In genomic region chrX:7610035-7610434, GRCm38 (mm10) we compare ENCODE assay signal across 8 mouse cellular contexts. TPM values are rescaled to one million over a fixed set of nuclear protein-coding genes. Genes with fewer than 3 reads are reported as not detected.
A peak's percentile ranks its signal among the peaks of the same experiment; 100 is the strongest.
DNase-seq lines count a peak whose midpoint lies in the region; ATAC-seq and TF ChIP-seq lines count a peak whose summit lies in the region.

No protein-coding gene starts in this region.

- H3K27ac ChIP-seq in heart, embryonic 13.5 days (replicated peaks): no peak overlapping the region
- H3K27ac ChIP-seq in ES-Bruce4 (ENCODE audit: insufficient read depth, low read length): no peak overlapping the region
- no peak overlapping the region for H3K27ac ChIP-seq in embryonic facial prominence, embryonic 14.5 days (replicated peaks; ENCODE audit: low read depth, low read length)
- no peak overlapping the region for H3K27ac ChIP-seq in limb, embryonic 13.5 days

- TF ChIP-seq POLR2A in ES-Bruce4 (IDR thresholded peaks at IDR 0.05; ENCODE audit: insufficient read depth, low read length): no peak

- WGBS in heart, embryonic 13.5 days: 17% methylated on average over 21 of the region's 21 CpGs
- WGBS in embryonic facial prominence, embryonic 14.5 days: 28% methylated on average over 21 of the region's 21 CpGs
- 17% methylated on average over 21 of the region's 21 CpGs for WGBS in limb, embryonic 13.5 days

- no peaks in the 10 kb centered on the region for H3K36me3 ChIP-seq in heart, embryonic 13.5 days
- H3K36me3 ChIP-seq in ES-Bruce4 (ENCODE audit: control insufficient read depth, insufficient read depth, low read length, poor library complexity, severe bottlenecking): no peaks in the 10 kb centered on the region
- H3K36me3 ChIP-seq in embryonic facial prominence, embryonic 14.5 days (ENCODE audit: control insufficient read depth, insufficient read depth, low read length): no peaks in the 10 kb centered on the region
- no peaks in the 10 kb centered on the region for H3K36me3 ChIP-seq in limb, embryonic 13.5 days

- no peak for DNase-seq in heart, postnatal 10 days
- no peak for DNase-seq in embryonic facial prominence, embryonic 14.5 days (ENCODE audit: low spot score)
- no peak for DNase-seq in spleen, postnatal 14 days (ENCODE audit: low spot score in 2 of 2)
- DNase-seq in urinary bladder, postnatal 25 days (ENCODE audit: low spot score): no peak

- intact Hi-C loops in heart, postnatal 10 days (cut with DNase I): no loop called here

- no peak for ATAC-seq in heart, embryonic 13.5 days (ENCODE audit: extremely low read depth, insufficient number of reproducible peaks, low FRiP score, low TSS enrichment)
- no peak for ATAC-seq in embryonic facial prominence, embryonic 14.5 days (ENCODE audit: low read depth)
- no peak for ATAC-seq in limb, embryonic 13.5 days (ENCODE audit: low FRiP score, low read depth)
- no peak for ATAC-seq in megakaryocyte-erythroid progenitor cell, adult 5-6 weeks (replicated peaks; ENCODE audit: low FRiP score, low TSS enrichment, poor library complexity, severe bottlenecking)

- peak overlapping the region; percentile 75 for H3K4me2 ChIP-seq in heart, embryonic 13.5 days
- H3K4me2 ChIP-seq in embryonic facial prominence, embryonic 14.5 days (ENCODE audit: low read depth, low read length): peak overlapping the region; percentile 69
- peak overlapping the region; percentile 72 for H3K4me2 ChIP-seq in limb, embryonic 13.5 days (replicated peaks)

- peaks cover 24% of the 10 kb centered on the region; the same call in 1 of the 2 replicates for H3K27me3 ChIP-seq in heart, embryonic 13.5 days (replicated peaks)
- no peaks in the 10 kb centered on the region; the same call in none of the 2 replicates for H3K27me3 ChIP-seq in ES-Bruce4 (ENCODE audit: control insufficient read depth, insufficient read depth, low read length, poor library complexity, severe bottlenecking)
- H3K27me3 ChIP-seq in embryonic facial prominence, embryonic 14.5 days (replicated peaks; ENCODE audit: control insufficient read depth, insufficient read depth, low read length): no peaks in the 10 kb centered on the region
- H3K27me3 ChIP-seq in limb, embryonic 13.5 days: 0 out of 2 replicates have a peak, but pooled peaks cover 3% of the 10 kb centered on the region

- H3K4me1 ChIP-seq in heart, embryonic 13.5 days: 0 out of 2 replicates have a peak, but pooled peaks cover 3% of the 10 kb centered on the region
- H3K4me1 ChIP-seq in ES-Bruce4 (ENCODE audit: control insufficient read depth, insufficient read depth, low read length): no peaks in the 10 kb centered on the region
- H3K4me1 ChIP-seq in embryonic facial prominence, embryonic 14.5 days (ENCODE audit: control insufficient read depth, insufficient read depth, low read length): no peaks in the 10 kb centered on the region
- no peaks in the 10 kb centered on the region for H3K4me1 ChIP-seq in limb, embryonic 13.5 days

- peak overlapping the region; percentile 61; the same call in 1 of the 2 replicates for H3K9ac ChIP-seq in heart, embryonic 13.5 days
- H3K9ac ChIP-seq in ES-Bruce4 (ENCODE audit: low read depth, poor library complexity, severe bottlenecking): no peak overlapping the region
- H3K9ac ChIP-seq in embryonic facial prominence, embryonic 14.5 days (ENCODE audit: low read depth, low read length): no peak overlapping the region
- peak overlapping the region; percentile 51 for H3K9ac ChIP-seq in limb, embryonic 13.5 days

- TF ChIP-seq CTCF in ES-Bruce4 (IDR thresholded peaks at IDR 0.05; ENCODE audit: low read depth, low read length): no peak

- peak overlapping the region; percentile 50 for H3K4me3 ChIP-seq in heart, embryonic 13.5 days
- H3K4me3 ChIP-seq in ES-Bruce4 (ENCODE audit: low read depth, low read length): peak overlapping the region; percentile 54
- H3K4me3 ChIP-seq in embryonic facial prominence, embryonic 14.5 days (ENCODE audit: low read depth, low read length): peak overlapping the region; percentile 39
- H3K4me3 ChIP-seq in limb, embryonic 13.5 days: peak overlapping the region; percentile 43

- H3K9me3 ChIP-seq in heart, embryonic 13.5 days: no peaks in the 10 kb centered on the region
- H3K9me3 ChIP-seq in ES-Bruce4 (replicated peaks; ENCODE audit: control insufficient read depth, insufficient read depth, low read length, poor library complexity, severe bottlenecking): no peaks in the 10 kb centered on the region
- H3K9me3 ChIP-seq in embryonic facial prominence, embryonic 14.5 days (ENCODE audit: control insufficient read depth, low read length): no peaks in the 10 kb centered on the region
- no peaks in the 10 kb centered on the region for H3K9me3 ChIP-seq in limb, embryonic 13.5 days

- TF ChIP-seq EP300 in ES-Bruce4 (IDR thresholded peaks at IDR 0.05; ENCODE audit: insufficient read depth, low read depth, low read length): no peak

RNA-seq across cellular contexts. Expression of gene Cacna1f, which starts 3.2 kb away (rescaled TPM):
- polyA plus RNA-seq in heart, embryonic 13.5 days (2015; fragmentation: Nextera tagmentation; extraction: Ambion mirVana): not detected in 2 replicates
- total RNA-seq in heart, postnatal 10 days (2021): not detected
- 0.14 and 0.16 TPM in 2 replicates for polyA plus RNA-seq in ES-Bruce4 (2011; ENCODE audit: insufficient read depth, insufficient read length, low read depth, missing spikeins)
- 0.04 and 0.08 TPM in 2 replicates for polyA plus RNA-seq in embryonic facial prominence, embryonic 14.5 days (2014; fragmentation: Nextera tagmentation; extraction: Ambion mirVana)
- polyA plus RNA-seq in limb, embryonic 13.5 days (2015; fragmentation: Nextera tagmentation; extraction: Ambion mirVana): 0.04 TPM in 1 of 2 replicates, not detected in the other
- not detected in 2 replicates for total RNA-seq in megakaryocyte-erythroid progenitor cell, adult 5-6 weeks (2014; fragmentation: Nextera tagmentation)
- total RNA-seq in megakaryocyte-erythroid progenitor cell, adult 5-6 weeks (2017): not detected in 2 replicates

RNA-seq across cellular contexts. Expression of gene Ccdc22, which starts 4.7 kb away (rescaled TPM):
- 18.2 and 20.0 TPM in 2 replicates for polyA plus RNA-seq in heart, embryonic 13.5 days (2015; fragmentation: Nextera tagmentation; extraction: Ambion mirVana)
- total RNA-seq in heart, postnatal 10 days (2021): 10 to 100 TPM; 11.4 to 12.4 TPM
- 12.1 and 13.1 TPM in 2 replicates for polyA plus RNA-seq in ES-Bruce4 (2011; ENCODE audit: insufficient read depth, insufficient read length, low read depth, missing spikeins)
- polyA plus RNA-seq in embryonic facial prominence, embryonic 14.5 days (2014; fragmentation: Nextera tagmentation; extraction: Ambion mirVana): 22.6 and 27.2 TPM in 2 replicates
- 27.9 and 29.6 TPM in 2 replicates for polyA plus RNA-seq in limb, embryonic 13.5 days (2015; fragmentation: Nextera tagmentation; extraction: Ambion mirVana)
- total RNA-seq in megakaryocyte-erythroid progenitor cell, adult 5-6 weeks (2014; fragmentation: Nextera tagmentation): 19.6 and 31.5 TPM in 2 replicates
- 18.2 and 21.6 TPM in 2 replicates for total RNA-seq in megakaryocyte-erythroid progenitor cell, adult 5-6 weeks (2017)

RNA-seq across cellular contexts. Expression of gene Syp, which starts 28.2 kb away (rescaled TPM):
- polyA plus RNA-seq in heart, embryonic 13.5 days (2015; fragmentation: Nextera tagmentation; extraction: Ambion mirVana): 0.55 and 0.75 TPM in 2 replicates
- 1 to 10 TPM in 1 of 2 experiments, under 1 TPM in 1; 0.57 to 1.9 TPM for total RNA-seq in heart, postnatal 10 days (2021)
- polyA plus RNA-seq in ES-Bruce4 (2011; ENCODE audit: insufficient read depth, insufficient read length, low read depth, missing spikeins): 5.3 and 5.9 TPM in 2 replicates
- polyA plus RNA-seq in embryonic facial prominence, embryonic 14.5 days (2014; fragmentation: Nextera tagmentation; extraction: Ambion mirVana): 4.6 and 4.7 TPM in 2 replicates
- polyA plus RNA-seq in limb, embryonic 13.5 days (2015; fragmentation: Nextera tagmentation; extraction: Ambion mirVana): 0.93 and 1.4 TPM in 2 replicates
- 0.52 TPM in 1 of 2 replicates, not detected in the other for total RNA-seq in megakaryocyte-erythroid progenitor cell, adult 5-6 weeks (2014; fragmentation: Nextera tagmentation)
- total RNA-seq in megakaryocyte-erythroid progenitor cell, adult 5-6 weeks (2017): 0.72 TPM in 1 of 2 replicates, not detected in the other

RNA-seq across cellular contexts. Expression of gene Ppp1r3f, which starts 36.0 kb away (rescaled TPM):
- polyA plus RNA-seq in heart, embryonic 13.5 days (2015; fragmentation: Nextera tagmentation; extraction: Ambion mirVana): 1.4 and 1.8 TPM in 2 replicates
- 1 to 10 TPM; 1.9 to 2.1 TPM for total RNA-seq in heart, postnatal 10 days (2021)
- polyA plus RNA-seq in ES-Bruce4 (2011; ENCODE audit: insufficient read depth, insufficient read length, low read depth, missing spikeins): 7.0 and 11.5 TPM in 2 replicates
- polyA plus RNA-seq in embryonic facial prominence, embryonic 14.5 days (2014; fragmentation: Nextera tagmentation; extraction: Ambion mirVana): 1.8 and 2.1 TPM in 2 replicates
- polyA plus RNA-seq in limb, embryonic 13.5 days (2015; fragmentation: Nextera tagmentation; extraction: Ambion mirVana): 1.6 and 2.3 TPM in 2 replicates
- 3.0 TPM in 1 of 2 replicates, not detected in the other for total RNA-seq in megakaryocyte-erythroid progenitor cell, adult 5-6 weeks (2014; fragmentation: Nextera tagmentation)
- 0.19 and 2.5 TPM in 2 replicates for total RNA-seq in megakaryocyte-erythroid progenitor cell, adult 5-6 weeks (2017)

RNA-seq across cellular contexts. Expression of gene Foxp3, which starts 36.6 kb away (rescaled TPM):
- 0.19 TPM in 1 of 2 replicates, not detected in the other for polyA plus RNA-seq in heart, embryonic 13.5 days (2015; fragmentation: Nextera tagmentation; extraction: Ambion mirVana)
- under 1 TPM; 0.25 to 0.45 TPM for total RNA-seq in heart, postnatal 10 days (2021)
- not detected in 2 replicates for polyA plus RNA-seq in ES-Bruce4 (2011; ENCODE audit: insufficient read depth, insufficient read length, low read depth, missing spikeins)
- not detected in 2 replicates for polyA plus RNA-seq in embryonic facial prominence, embryonic 14.5 days (2014; fragmentation: Nextera tagmentation; extraction: Ambion mirVana)
- 0.08 and 0.09 TPM in 2 replicates for polyA plus RNA-seq in limb, embryonic 13.5 days (2015; fragmentation: Nextera tagmentation; extraction: Ambion mirVana)
- not detected in 2 replicates for total RNA-seq in megakaryocyte-erythroid progenitor cell, adult 5-6 weeks (2014; fragmentation: Nextera tagmentation)
- 0.11 TPM in 1 of 2 replicates, not detected in the other for total RNA-seq in megakaryocyte-erythroid progenitor cell, adult 5-6 weeks (2017)

Comparison
In these comparisons a context has a peak if more than half of its experiments do, and no peak if none do; other contexts are left out.
1. H3K9ac ChIP-seq: peak in heart, embryonic 13.5 days (single experiment) and limb, embryonic 13.5 days (single experiment); none in ES-Bruce4 (single experiment) and embryonic facial prominence, embryonic 14.5 days (single experiment).
2. Peak in every context shown above with its lines, with median percentiles within 50 percentile points of each other: H3K4me2 ChIP-seq and H3K4me3 ChIP-seq.